Mouse (Mus musculus) midbrain, embryonic 12.5 days (tissue): Measurements from ENCODE around the gene Galnt17. TPM values are rescaled to one million over a fixed set of nuclear protein-coding genes. Genes with fewer than 3 reads are reported as not detected.
A peak's percentile ranks its signal among the peaks of the same experiment; 100 is the strongest.

Source experiments
- ATAC-seq: fragments of 200-750 bp; cut with Nextera tagmentation; 2 replicates; pipeline ENCODE4 v1.8.0; 2017; ENCODE audit warnings: low read depth, moderate TSS enrichment, moderate library complexity; ENCODE audit not compliant: low FRiP score
- H3K27ac ChIP-seq: fragments of 300-500 bp; sonication (generic); replicated peaks from 2 replicates; pipeline ENCODE4 v1.5.1; 2016; ENCODE audit warnings: mild to moderate bottlenecking
- H3K27me3 ChIP-seq: fragments of 300-500 bp; sonication (generic); 2 replicates; pipeline ENCODE4 v1.6.1; 2016; ENCODE audit warnings: mild to moderate bottlenecking
- H3K36me3 ChIP-seq: fragments of 300-500 bp; sonication (generic); 2 replicates; pipeline ENCODE4 v1.6.1; 2016
- H3K4me1 ChIP-seq: fragments of 300-500 bp; sonication (generic); 2 replicates; pipeline ENCODE4 v1.6.1; 2016
- H3K4me2 ChIP-seq: fragments of 300-500 bp; sonication (generic); replicated peaks from 2 replicates; pipeline ENCODE4 v1.6.1; 2016; ENCODE audit warnings: mild to moderate bottlenecking, moderate library complexity
- H3K4me3 ChIP-seq: fragments of 300-500 bp; sonication (generic); 2 replicates; pipeline ENCODE4 v1.5.1; 2016; ENCODE audit warnings: mild to moderate bottlenecking
- H3K9ac ChIP-seq: fragments of 300-500 bp; sonication (generic); replicated peaks from 2 replicates; pipeline ENCODE4 v1.6.1; 2016; ENCODE audit warnings: mild to moderate bottlenecking, moderate library complexity
- H3K9me3 ChIP-seq: fragments of 300-500 bp; sonication (generic); 2 replicates; pipeline ENCODE4 v1.6.1; 2016; ENCODE audit warnings: mild to moderate bottlenecking
- WGBS: fragments of 180-500 bp; shearing (Covaris S2); methylation state at CpG from one replicate; pipeline ENCODE4 v1.1.7; 2016; 5-methylcytosine and 5-hydroxymethylcytosine counted together
- polyA plus RNA-seq: library from polyadenylated mRNA; unstranded; fragments of >200 nt; fragmentation: Nextera tagmentation; extraction: Ambion mirVana; gene quantifications from 2 replicates; pipeline ENCODE4 v1.2.1, GENCODE M21; 2016

The Galnt17 gene
- polyA plus RNA-seq, 1 experiment from 2014 or later: 2.6 TPM

GRCm38 (mm10) chr5:130949710-130950109 is 358.6 kb downstream of the Galnt17 start:
- no peak overlapping the region for H3K27ac ChIP-seq
- H3K4me2 ChIP-seq: no peak overlapping the region
- WGBS: 66% methylated on average over 1 of the region's 1 CpGs
- no peaks in the 10 kb centered on the region for H3K27me3 ChIP-seq
- no peak overlapping the region for H3K4me3 ChIP-seq
- no peak for ATAC-seq
- no peaks in the 10 kb centered on the region for H3K9me3 ChIP-seq
- no peaks in the 10 kb centered on the region for H3K4me1 ChIP-seq
- no peaks in the 10 kb centered on the region for H3K36me3 ChIP-seq
- H3K9ac ChIP-seq: no peak overlapping the region

DNA sequence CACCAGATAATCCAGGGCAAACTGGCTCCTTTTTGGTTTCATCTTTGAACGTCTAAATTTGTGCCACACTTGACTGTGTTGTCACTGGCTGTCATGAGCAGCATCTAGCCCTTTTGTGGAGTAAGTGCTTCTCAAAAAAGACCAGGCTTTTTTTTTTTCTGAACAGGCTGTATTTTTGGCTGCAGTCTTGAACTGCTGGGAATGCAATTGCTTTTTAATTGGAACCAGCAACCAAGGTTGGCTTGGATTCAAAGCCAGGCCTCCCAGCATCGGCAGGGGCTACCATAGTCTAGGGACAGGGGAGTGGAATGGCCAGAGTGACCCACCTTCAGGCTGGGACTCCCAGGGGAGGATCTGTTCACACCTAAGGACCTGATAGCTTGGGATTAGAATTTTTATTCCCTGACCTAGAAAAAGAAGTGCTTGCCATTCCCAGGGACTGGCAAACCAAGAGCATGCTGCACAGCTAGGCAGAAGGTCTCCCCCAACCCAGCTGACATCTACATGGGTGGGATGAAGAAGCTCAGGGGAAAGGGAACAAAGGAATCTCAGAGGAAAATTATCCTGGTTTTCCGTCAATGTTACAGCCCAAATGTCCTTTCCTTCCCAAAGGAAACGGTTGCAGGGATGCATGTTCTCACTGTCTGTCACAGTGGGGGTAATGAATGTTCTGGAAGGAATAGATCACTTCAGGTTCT is 369.2 kb downstream of the Galnt17 start:
- Histone ChIP-seq H3K4me2 (no peak overlapping the region), H3K9me3 (no peaks in the 10 kb centered on the region), H3K27me3 (no peaks in the 10 kb centered on the region; the same call in none of the 2 replicates), H3K4me1 (peaks cover 21% of the 10 kb centered on the region), H3K36me3 (no peaks in the 10 kb centered on the region), H3K9ac (no peak overlapping the region), H3K4me3 (no peak overlapping the region), H3K27ac (0 out of 2 replicates have a peak overlapping the region, but pooled peaks have one; percentile 22)
- no peak for ATAC-seq
- 26% methylated on average over 4 of the region's 4 CpGs for WGBS

- H3K4me2 ChIP-seq: no peak overlapping the region
- ATAC-seq: peak; percentile 71
- H3K27me3 ChIP-seq: no peaks in the 10 kb centered on the region; the same call in none of the 2 replicates
- H3K36me3 ChIP-seq: no peaks in the 10 kb centered on the region
- under 1% methylated on average over 7 of the region's 7 CpGs for WGBS
- H3K4me1 ChIP-seq: peaks cover 21% of the 10 kb centered on the region
- no peaks in the 10 kb centered on the region for H3K9me3 ChIP-seq
- H3K27ac ChIP-seq: no peak overlapping the region
- H3K9ac ChIP-seq: no peak overlapping the region
- no peak overlapping the region for H3K4me3 ChIP-seq
Measured at GRCm38 (mm10) chr5:130938274-130938741, 370.0 kb downstream of the Galnt17 start.

- WGBS: 91% methylated on average over 1 of the region's 1 CpGs
- no peak overlapping the region for H3K4me3 ChIP-seq
- no peak overlapping the region for H3K9ac ChIP-seq
- H3K4me2 ChIP-seq: no peak overlapping the region
- no peak overlapping the region for H3K27ac ChIP-seq
- H3K36me3 ChIP-seq: no peaks in the 10 kb centered on the region
- 0 out of 2 replicates have a peak, but pooled peaks cover 4% of the 10 kb centered on the region for H3K9me3 ChIP-seq
- 0 out of 2 replicates have a peak, but pooled peaks cover 1% of the 10 kb centered on the region for H3K4me1 ChIP-seq
- no peak for ATAC-seq
- no peaks in the 10 kb centered on the region for H3K27me3 ChIP-seq
Measured at GRCm38 (mm10) chr5:130930999-130931398, 377.3 kb downstream of the Galnt17 start.

- 0 out of 2 replicates have a peak, but pooled peaks cover 4% of the 10 kb centered on the region for H3K9me3 ChIP-seq
- no peaks in the 10 kb centered on the region for H3K36me3 ChIP-seq
- no peak overlapping the region for H3K4me3 ChIP-seq
- H3K27me3 ChIP-seq: no peaks in the 10 kb centered on the region
- H3K4me1 ChIP-seq: peaks cover 9% of the 10 kb centered on the region; the same call in 1 of the 2 replicates
- 88% methylated on average over 8 of the region's 8 CpGs for WGBS
- H3K27ac ChIP-seq: no peak overlapping the region
- no peak overlapping the region for H3K9ac ChIP-seq
- ATAC-seq: no peak
- H3K4me2 ChIP-seq: no peak overlapping the region
Measured at GRCm38 (mm10) chr5:130927794-130928149, 380.5 kb downstream of the Galnt17 start.

- no peak for ATAC-seq
- no peak overlapping the region for H3K27ac ChIP-seq
- no peak overlapping the region for H3K9ac ChIP-seq
- 0 out of 2 replicates have a peak, but pooled peaks cover 4% of the 10 kb centered on the region for H3K9me3 ChIP-seq
- H3K27me3 ChIP-seq: no peaks in the 10 kb centered on the region
- no peak overlapping the region for H3K4me3 ChIP-seq
- H3K4me1 ChIP-seq: peaks cover 9% of the 10 kb centered on the region; the same call in 1 of the 2 replicates
- no peak overlapping the region for H3K4me2 ChIP-seq
- no peaks in the 10 kb centered on the region for H3K36me3 ChIP-seq
- 90% methylated on average over 3 of the region's 3 CpGs for WGBS
Measured at GRCm38 (mm10) chr5:130927138-130927793, 381.0 kb downstream of the Galnt17 start.

GRCm38 (mm10) chr5:130925681-130926080 is 382.6 kb downstream of the Galnt17 start:
- Histone ChIP-seq H3K9ac (no peak overlapping the region), H3K27ac (no peak overlapping the region), H3K4me2 (no peak overlapping the region), H3K4me3 (no peak overlapping the region), H3K36me3 (no peaks in the 10 kb centered on the region), H3K9me3 (0 out of 2 replicates have a peak, but pooled peaks cover 4% of the 10 kb centered on the region), H3K4me1 (peaks cover 9% of the 10 kb centered on the region; the same call in 1 of the 2 replicates), H3K27me3 (no peaks in the 10 kb centered on the region)
- ATAC-seq: no peak
- WGBS: 94% methylated on average over 7 of the region's 7 CpGs

DNA sequence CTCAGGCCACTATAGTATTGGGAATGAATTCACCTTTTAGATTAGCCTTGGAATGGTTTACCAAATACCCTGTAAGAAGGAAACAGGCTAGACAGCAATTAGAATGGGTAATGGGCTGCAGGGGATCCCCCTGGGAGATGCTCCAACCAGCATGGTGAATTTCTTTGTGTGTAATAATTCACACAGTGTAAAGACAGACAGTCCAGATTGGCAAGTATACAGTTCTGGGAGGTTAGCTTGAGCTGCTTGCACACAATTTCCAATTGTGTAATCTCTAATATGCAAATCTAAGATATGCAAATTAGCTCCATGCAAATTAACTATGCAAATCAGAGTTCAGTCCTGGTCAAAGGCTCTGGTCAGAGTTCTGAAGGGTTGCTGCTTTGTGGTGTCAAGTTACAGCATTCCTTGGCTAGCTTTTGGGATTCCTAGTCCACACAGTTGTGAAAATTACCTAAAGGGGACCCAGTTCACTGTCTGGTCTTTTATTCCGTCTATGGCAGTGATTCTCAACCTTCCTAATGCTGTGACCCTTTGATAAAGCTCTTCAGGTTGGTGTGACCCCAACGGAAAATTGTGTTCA is 384.0 kb downstream of the Galnt17 start:
- H3K27me3 ChIP-seq: no peaks in the 10 kb centered on the region
- H3K36me3 ChIP-seq: no peaks in the 10 kb centered on the region
- 0 out of 2 replicates have a peak, but pooled peaks cover 4% of the 10 kb centered on the region for H3K9me3 ChIP-seq
- WGBS: 30% methylated on average over 2 of the region's 2 CpGs
- H3K9ac ChIP-seq: no peak overlapping the region
- H3K4me2 ChIP-seq: no peak overlapping the region
- peaks cover 9% of the 10 kb centered on the region; the same call in 1 of the 2 replicates for H3K4me1 ChIP-seq
- no peak overlapping the region for H3K4me3 ChIP-seq
- H3K27ac ChIP-seq: 0 out of 2 replicates have a peak overlapping the region, but pooled peaks have one; percentile 27
- peak; percentile 60 for ATAC-seq

GRCm38 (mm10) chr5:130919969-130920368 is 388.3 kb downstream of the Galnt17 start:
- 90% methylated on average over 7 of the region's 7 CpGs for WGBS
- no peaks in the 10 kb centered on the region for H3K9me3 ChIP-seq
- no peak overlapping the region for H3K4me2 ChIP-seq
- peaks cover 9% of the 10 kb centered on the region; the same call in 1 of the 2 replicates for H3K4me1 ChIP-seq
- no peaks in the 10 kb centered on the region for H3K36me3 ChIP-seq
- no peak overlapping the region for H3K27ac ChIP-seq
- H3K9ac ChIP-seq: no peak overlapping the region
- no peak overlapping the region for H3K4me3 ChIP-seq
- ATAC-seq: no peak
- no peaks in the 10 kb centered on the region for H3K27me3 ChIP-seq

GRCm38 (mm10) chr5:130914606-130915005 is 393.7 kb downstream of the Galnt17 start:
- no peak overlapping the region for H3K9ac ChIP-seq
- 78% methylated on average over 3 of the region's 3 CpGs for WGBS
- ATAC-seq: no peak
- no peaks in the 10 kb centered on the region for H3K4me1 ChIP-seq
- H3K4me3 ChIP-seq: no peak overlapping the region
- H3K4me2 ChIP-seq: no peak overlapping the region
- no peak overlapping the region for H3K27ac ChIP-seq
- no peaks in the 10 kb centered on the region for H3K9me3 ChIP-seq
- no peaks in the 10 kb centered on the region for H3K27me3 ChIP-seq
- no peaks in the 10 kb centered on the region for H3K36me3 ChIP-seq

DNA sequence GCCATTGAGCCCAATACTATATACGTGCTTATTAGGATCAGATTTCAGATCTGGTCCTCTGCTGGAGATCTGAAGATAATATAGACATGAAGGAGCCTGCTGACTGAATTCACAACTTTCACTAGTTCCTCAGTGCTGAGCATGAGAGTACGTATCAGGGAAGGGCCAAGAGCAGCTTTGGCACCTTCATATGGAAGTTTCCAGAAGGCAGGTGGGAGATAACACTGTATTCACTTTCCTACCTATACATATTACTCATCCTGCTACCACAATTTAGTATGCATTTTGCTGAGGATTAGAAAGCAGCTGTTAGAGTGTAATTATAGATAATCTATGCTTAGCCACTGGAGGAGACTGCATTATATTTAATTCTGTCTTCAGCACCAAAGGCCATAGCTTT is 396.7 kb downstream of the Galnt17 start:
- Histone ChIP-seq H3K4me2 (no peak overlapping the region), H3K27ac (no peak overlapping the region), H3K9ac (no peak overlapping the region), H3K9me3 (no peaks in the 10 kb centered on the region), H3K4me1 (no peaks in the 10 kb centered on the region), H3K27me3 (no peaks in the 10 kb centered on the region), H3K36me3 (no peaks in the 10 kb centered on the region), H3K4me3 (no peak overlapping the region)
- no peak for ATAC-seq
- WGBS: 81% methylated on average over 2 of the region's 2 CpGs

DNA sequence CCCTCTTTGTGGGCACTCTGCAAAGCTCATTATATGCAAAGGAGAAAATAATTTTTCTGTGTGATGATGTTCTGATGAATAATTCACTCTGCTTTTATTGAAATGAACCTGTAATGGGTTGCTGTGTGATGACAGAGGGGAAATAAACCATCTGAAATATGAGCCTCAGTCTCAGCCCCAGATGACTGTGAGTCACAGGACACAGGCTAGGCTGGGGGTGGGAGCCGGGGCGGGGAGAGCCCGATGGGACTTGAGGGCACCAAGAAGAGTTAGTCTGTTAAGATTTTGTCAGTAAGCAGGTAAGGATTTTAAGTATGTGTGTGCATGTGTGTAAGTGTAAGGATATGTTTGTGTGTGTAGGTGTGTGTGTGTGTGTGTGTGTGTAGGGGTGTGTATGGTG is 406.6 kb downstream of the Galnt17 start:
- H3K4me1 ChIP-seq: no peaks in the 10 kb centered on the region
- H3K27ac ChIP-seq: no peak overlapping the region
- WGBS: 95% methylated on average over 3 of the region's 3 CpGs
- H3K4me2 ChIP-seq: no peak overlapping the region
- no peak overlapping the region for H3K9ac ChIP-seq
- no peaks in the 10 kb centered on the region for H3K27me3 ChIP-seq
- no peak for ATAC-seq
- no peaks in the 10 kb centered on the region for H3K9me3 ChIP-seq
- no peak overlapping the region for H3K4me3 ChIP-seq
- no peaks in the 10 kb centered on the region for H3K36me3 ChIP-seq
